Mouse (Mus musculus) frontal cortex, postnatal 14 days (tissue): Measurements from ENCODE around the gene Wscd2.
A peak's percentile ranks its signal among the peaks of the same experiment; 100 is the strongest.
"Not testable (repeated sequence)": the region's sequence is repeated elsewhere in the genome, so short reads cannot be mapped to it uniquely, and the experiment has no call there.

Experiments
- DNase-seq, 2 experiments: peaks; one replicate each; pipeline ENCODE4 v3.0.0; 2022; ENCODE audit warnings: low spot score in 2 of 2

Wscd2 gene

GRCm38 (mm10) chr5:113583424-113584162 is 93.5 kb downstream of the Wscd2 start:
- DNase-seq: no peak

DNA sequence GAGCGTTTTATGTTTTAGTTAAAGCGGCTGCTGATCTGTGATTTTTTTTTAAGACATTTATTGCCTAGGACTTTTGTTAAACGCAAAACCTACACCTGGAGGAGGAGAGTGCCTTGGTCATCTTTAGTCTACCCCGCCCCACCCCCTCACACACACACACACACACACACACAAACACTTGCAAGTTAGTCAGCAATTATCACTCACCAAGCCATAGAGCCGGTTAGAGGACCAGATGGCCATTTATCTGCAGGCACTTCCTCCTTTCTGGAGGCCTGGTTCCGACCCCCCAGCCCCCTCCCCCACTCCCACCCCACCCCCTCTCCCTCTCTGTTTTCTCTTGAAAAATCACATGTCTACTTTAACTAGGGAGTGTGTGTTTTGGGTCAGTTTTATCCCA is 94.3 kb downstream of the Wscd2 start:
- DNase-seq: no peak

DNA sequence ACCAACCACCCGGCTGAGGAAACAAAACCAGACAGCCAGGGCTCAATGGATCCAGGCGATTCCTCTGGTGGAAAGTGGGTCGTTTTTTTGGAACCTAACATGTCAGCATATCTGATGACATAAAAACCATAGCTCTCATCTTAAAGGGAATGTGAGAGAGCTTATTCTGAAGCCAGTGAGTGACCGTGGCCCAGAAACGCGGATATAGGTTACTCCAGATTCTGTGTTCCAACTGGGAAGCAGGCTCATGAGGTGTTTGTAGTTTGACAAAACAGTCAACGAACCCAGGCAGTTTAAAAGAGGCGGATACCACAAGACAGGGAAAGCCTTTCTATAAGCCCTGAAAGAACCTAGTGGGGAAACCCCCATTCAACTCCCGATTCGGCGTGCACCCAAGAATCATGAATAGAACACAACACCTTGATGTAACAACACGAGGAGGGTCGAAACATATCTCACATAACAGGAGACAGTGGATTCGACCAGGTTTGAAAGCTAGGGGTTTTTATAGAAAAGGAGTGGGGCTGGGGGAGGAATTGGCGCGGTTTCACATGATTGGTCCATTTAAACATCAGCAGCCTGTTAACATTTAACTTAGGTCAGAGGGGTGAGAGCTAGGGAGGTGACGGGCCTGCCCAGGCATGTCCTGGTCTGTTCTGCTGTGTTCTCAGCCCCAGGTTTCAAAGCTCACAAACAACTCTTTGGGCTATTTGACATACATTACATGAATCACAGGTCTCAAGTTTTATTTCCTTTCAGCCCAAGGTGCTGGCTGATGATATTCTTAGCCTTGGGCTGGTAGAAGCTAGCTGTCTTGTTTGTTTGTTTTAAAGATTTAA is 95.7 kb downstream of the Wscd2 start:
- not testable (repeated sequence) for DNase-seq

DNA sequence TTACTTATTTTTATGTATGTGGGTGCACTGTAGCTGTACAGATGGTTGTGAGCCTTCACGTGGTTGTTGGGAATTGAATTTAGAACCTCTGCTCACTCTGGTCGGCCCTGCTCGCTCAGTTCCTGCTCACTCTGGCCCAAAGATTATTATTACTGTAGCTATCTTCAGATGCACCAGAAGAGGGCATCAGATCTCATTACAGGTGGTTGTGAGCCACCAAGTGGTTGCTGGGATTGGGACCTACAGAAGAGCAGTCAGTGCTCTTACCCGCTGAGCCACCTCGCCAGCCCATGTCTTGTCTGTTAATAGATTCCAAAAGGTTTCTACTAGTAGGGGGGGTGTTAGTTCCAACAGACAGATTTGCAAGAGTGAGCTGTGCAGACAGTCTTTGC is 96.3 kb downstream of the Wscd2 start:
- DNase-seq: not testable (repeated sequence)

- no peak for DNase-seq
Measured at GRCm38 (mm10) chr5:113590010-113590640, 100.0 kb downstream of the Wscd2 start.

- DNase-seq: no peak
Measured at GRCm38 (mm10) chr5:113591166-113591565, 101.0 kb downstream of the Wscd2 start.

- peak; percentile 66 to 84 for DNase-seq
Measured at GRCm38 (mm10) chr5:113591751-113592230, 101.7 kb downstream of the Wscd2 start.

- no peak for DNase-seq
Measured at GRCm38 (mm10) chr5:113593911-113594705, 104.0 kb downstream of the Wscd2 start.

DNA sequence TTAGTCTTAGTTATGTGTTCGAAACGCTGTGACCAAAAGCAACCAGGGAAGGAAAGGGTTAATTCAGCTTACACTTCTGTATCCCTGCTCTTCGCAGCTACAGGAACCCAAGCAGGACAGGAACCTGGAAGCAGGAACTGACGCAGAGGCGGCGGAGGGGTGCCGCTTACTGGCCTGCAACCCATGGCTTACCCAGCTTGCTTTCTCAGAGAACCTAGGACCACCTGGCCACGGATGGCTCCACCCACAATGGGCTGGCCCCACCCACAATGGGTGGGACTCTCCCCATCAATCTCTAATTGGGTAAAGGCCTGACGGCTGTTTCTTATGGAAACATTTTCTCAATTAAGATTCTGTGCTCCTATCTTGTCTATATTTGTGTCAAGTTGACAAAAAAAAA is 106.1 kb downstream of the Wscd2 start:
- no peak for DNase-seq

GRCm38 (mm10) chr5:113596780-113597353 is 106.7 kb downstream of the Wscd2 start:
- DNase-seq: no peak

DNA sequence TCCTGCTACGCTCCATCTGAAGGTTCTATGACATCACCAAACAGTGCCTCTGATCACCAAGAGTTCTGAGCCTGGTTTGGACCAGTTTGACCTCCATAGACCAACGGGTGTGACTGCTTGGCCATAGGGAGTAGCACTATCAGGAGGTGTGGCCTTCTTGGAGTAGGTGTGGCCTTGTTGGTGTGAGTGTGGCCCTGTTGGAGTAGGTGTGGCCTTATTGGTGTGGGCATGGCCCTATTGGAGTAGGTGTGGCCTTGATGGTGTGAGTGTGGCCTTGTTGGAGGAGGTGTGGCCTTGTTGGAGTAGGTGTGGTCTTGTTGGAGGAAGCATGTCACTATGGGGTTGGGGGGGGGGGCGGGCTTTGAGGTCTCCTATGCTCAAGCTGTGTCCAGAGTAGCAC is 110.0 kb downstream of the Wscd2 start:
- no peak for DNase-seq

DNA sequence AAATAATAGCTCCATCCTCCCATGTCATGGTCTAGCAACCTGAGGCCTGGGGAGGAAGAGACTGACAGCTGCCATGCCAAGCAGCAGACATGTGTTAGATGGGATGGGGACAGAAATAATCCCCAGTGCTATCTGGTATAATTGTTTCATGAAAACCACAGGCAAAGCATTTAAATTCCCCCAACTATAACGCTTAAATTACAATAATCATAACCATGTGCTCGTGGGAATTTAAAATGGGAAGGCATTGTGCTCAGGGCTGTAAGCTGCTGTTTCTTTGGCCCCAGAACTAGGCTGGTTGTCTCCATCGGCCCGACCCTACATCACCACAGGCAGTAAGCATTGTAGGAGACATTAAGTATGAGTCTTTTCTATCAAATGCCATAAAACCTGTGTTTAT is 110.7 kb downstream of the Wscd2 start:
- DNase-seq: no peak

- no peak for DNase-seq
Measured at GRCm38 (mm10) chr5:113603471-113603870, 113.3 kb downstream of the Wscd2 start.

DNA sequence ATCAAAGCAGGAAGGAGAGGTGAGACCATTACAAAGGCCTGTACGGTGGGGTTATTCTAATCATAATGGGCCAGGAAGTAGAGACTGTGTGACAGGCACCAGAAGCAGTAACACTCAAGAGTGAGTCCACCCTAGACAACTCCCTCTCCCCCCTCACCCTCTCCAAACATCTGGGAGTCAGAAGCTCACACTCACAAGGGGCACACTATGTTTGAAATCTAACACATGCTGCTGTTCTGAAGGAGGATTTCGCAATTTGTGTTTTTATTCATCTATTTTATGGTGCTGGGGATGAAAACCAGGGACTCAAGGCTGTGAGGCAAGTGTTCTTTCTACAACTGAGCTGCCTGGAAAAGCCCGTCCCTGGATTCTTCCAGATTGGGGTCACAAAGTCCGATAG is 114.6 kb downstream of the Wscd2 start:
- no peak for DNase-seq

- DNase-seq: no peak
Measured at GRCm38 (mm10) chr5:113606121-113606520, 116.0 kb downstream of the Wscd2 start.

DNA sequence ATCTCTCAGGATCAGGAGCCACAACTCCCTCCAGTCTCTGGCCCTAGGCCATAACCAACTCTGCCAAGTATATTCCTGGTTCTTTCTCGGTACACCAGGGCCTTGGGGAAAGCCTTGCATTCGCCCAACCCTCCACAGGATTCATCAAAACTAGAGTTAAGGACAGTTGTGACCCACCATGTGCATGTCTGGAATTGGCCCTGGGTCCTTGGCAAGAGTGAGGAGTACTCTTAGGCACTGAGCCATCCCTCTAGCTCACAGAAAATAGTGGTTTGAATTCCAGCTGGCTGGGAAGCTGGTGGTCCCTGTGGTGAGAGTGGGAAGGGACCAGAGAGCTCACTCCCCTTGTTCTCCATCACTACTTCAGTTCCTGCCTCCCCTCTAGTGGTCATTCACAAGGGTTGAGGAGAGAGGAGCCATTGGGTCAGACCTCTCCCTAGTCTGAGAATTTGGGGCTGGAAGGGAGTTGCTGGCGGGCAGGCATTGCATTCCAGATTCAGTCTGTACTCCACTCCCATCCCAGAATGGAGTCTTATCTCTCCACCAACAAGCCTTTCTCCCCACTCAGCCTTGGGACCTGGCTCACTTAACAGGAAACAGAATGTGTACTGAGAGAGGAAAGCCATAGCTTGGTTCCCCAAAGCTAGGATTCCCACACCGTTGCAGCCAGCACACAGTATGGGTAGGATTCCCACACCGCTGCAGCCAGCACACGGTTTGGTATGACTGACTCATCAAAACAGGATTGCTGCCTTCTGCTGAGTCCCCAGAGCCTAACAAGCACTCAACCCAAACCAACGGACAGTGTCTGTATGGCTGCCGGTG is 117.0 kb downstream of the Wscd2 start:
- DNase-seq: no peak

GRCm38 (mm10) chr5:113607941-113608431 is 117.9 kb downstream of the Wscd2 start:
- DNase-seq: no peak

GRCm38 (mm10) chr5:113608511-113608910 is 118.4 kb downstream of the Wscd2 start:
- no peak for DNase-seq

- no peak for DNase-seq
Measured at GRCm38 (mm10) chr5:113609891-113610290, 119.8 kb downstream of the Wscd2 start.

GRCm38 (mm10) chr5:113610490-113610889 is 120.4 kb downstream of the Wscd2 start:
- DNase-seq: no peak
